Mouse (Mus musculus): ENCODE data around the gene Sorcs3.

- TF ChIP-seq POLR2A (IDR thresholded peaks at IDR 0.05; ENCODE audit: low read depth, low read length) (no peak), CTCF (IDR thresholded peaks at IDR 0.05; ENCODE audit: extremely low read depth, insufficient read length, insufficient replicate concordance, low read depth, low read length) (no peak)
Measured at GRCm38 (mm10) chr19:48300440-48301231, 94.8 kb downstream of the Sorcs3 start.
